26 mouse cellular contexts compared by ENCODE assay signal in genomic region chr10:62570126-62570871, GRCm38 (mm10). TPM values are rescaled to one million over a fixed set of nuclear protein-coding genes. Genes with fewer than 3 reads are reported as not detected.
DNase-seq lines count a peak whose midpoint lies in the region; ATAC-seq and TF ChIP-seq lines count a peak whose summit lies in the region.
"Had no signal": no experiment of that assay in that cellular context is flagged by ENCODE, and none has a peak within 500 bp of the region (broad histone marks: within the 10 kb centered on the region; RNA-seq: fewer than 3 reads in every experiment).

No protein-coding gene starts in this region.

- H3K4me1 ChIP-seq in MEL (ENCODE audit: control insufficient read depth in 1 of 2, insufficient read depth in 2 of 2, low read length in 2 of 2): peaks cover 21 to 28% of the 10 kb centered on the region in 2 experiments
- H3K4me1 ChIP-seq: hindbrain, embryonic 12.5 days had no signal

- H3K4me3 ChIP-seq in MEL (ENCODE audit: control insufficient read depth in 1 of 2, insufficient read depth in 1 of 2, low read depth in 2 of 2, low read length in 2 of 2): no peak overlapping the region
- H3K4me3 ChIP-seq: erythroblast, embryonic 14.5 days; hindbrain, embryonic 12.5 days; liver, embryonic 12.5 days had no signal

- peaks cover 2% of the 10 kb centered on the region; the same call in 1 of the 2 replicates for H3K79me2 ChIP-seq in MEL (ENCODE audit: control insufficient read depth, insufficient read depth, low read length, poor library complexity)

- H3K27me3 ChIP-seq in MEL (ENCODE audit: control insufficient read depth in 1 of 2, insufficient read depth in 2 of 2, low read length in 2 of 2): no peaks in the 10 kb centered on the region
- H3K27me3 ChIP-seq: CH12.LX; hindbrain, embryonic 12.5 days; liver, embryonic 12.5 days; Patski had no signal

- H3K9me3 ChIP-seq in MEL (replicated peaks; ENCODE audit: insufficient read depth, low read length): no peaks in the 10 kb centered on the region
- H3K9me3 ChIP-seq: hindbrain, embryonic 12.5 days; liver, embryonic 12.5 days had no signal

- H3K27ac ChIP-seq in MEL (ENCODE audit: control insufficient read depth, low read depth, low read length): peak overlapping the region; percentile 74
- H3K27ac ChIP-seq: hindbrain, embryonic 12.5 days; liver, embryonic 12.5 days had no signal

- H3K36me3 ChIP-seq in MEL (ENCODE audit: control insufficient read depth in 1 of 2, insufficient read depth in 2 of 2, low read length in 2 of 2): peaks cover 26 to 42% of the 10 kb centered on the region in 2 experiments

- ATAC-seq in common myeloid progenitor, adult 5-6 weeks (replicated peaks; ENCODE audit: low read depth, poor library complexity, severe bottlenecking): 0 out of 2 replicates have a peak, but pooled peaks have one; percentile 42
- ATAC-seq in megakaryocyte-erythroid progenitor cell, adult 5-6 weeks (replicated peaks; ENCODE audit: low FRiP score, low TSS enrichment, poor library complexity, severe bottlenecking): peak; percentile 31; the same call in 1 of the 2 replicates
- ATAC-seq: forebrain, embryonic 16.5 days; liver, embryonic 12.5 days; liver, postnatal 0 days; midbrain, embryonic 16.5 days; Patski had no signal

- TF ChIP-seq POLR2A in MEL (IDR thresholded peaks at IDR 0.05; ENCODE audit: control insufficient read depth in 1 of 2, insufficient read depth in 1 of 2, low read depth in 1 of 2, low read length in 2 of 2, poor library complexity in 1 of 2): no peak

- peak overlapping the region; percentile 31; the same call in 1 of the 2 replicates for H3K9ac ChIP-seq in MEL (ENCODE audit: control insufficient read depth, low read depth, low read length, poor library complexity, severe bottlenecking)
- H3K9ac ChIP-seq: hindbrain, embryonic 12.5 days; liver, embryonic 12.5 days; liver, postnatal 0 days had no signal

- peak; percentile 31 for TF ChIP-seq RAD21 in MEL (IDR thresholded peaks at IDR 0.05; ENCODE audit: low read depth, low read length)

- DNase-seq in kidney, adult 9 months: peak; percentile 47
- no peak for DNase-seq in kidney, postnatal 4 days
- DNase-seq in MEL (ENCODE audit: low read depth, low spot score): peak; percentile 39
- no peak for DNase-seq in right cerebral cortex, adult 2 months (ENCODE audit: low spot score in 2 of 2)
- no peak for DNase-seq in gastrocnemius, postnatal 4 days (ENCODE audit: low spot score in 2 of 2)
- DNase-seq: adrenal gland, postnatal 14 days; cerebellum, adult 11-12 months; cerebellum, adult 9-11 months; gastrocnemius, postnatal 10 days; heart, postnatal 36 days; layer of hippocampus, postnatal 36 days; left cerebral cortex, postnatal 4 days; liver, postnatal 0 days; lung, postnatal 4 days; spleen, adult 18-20 months; thymus, postnatal 14 days had no signal

- peak in 1 of 3 experiments; percentile 25; a peak in 2 of 6 replicates for TF ChIP-seq CTCF in MEL (IDR thresholded peaks at IDR 0.05 in 2 of 3, conservative IDR thresholded peaks at IDR 0.05 in 1 of 3; ENCODE audit: control insufficient read depth in 1 of 3, insufficient read depth in 1 of 3, low read depth in 2 of 3, low read length in 3 of 3, poor library complexity in 1 of 3, severe bottlenecking in 1 of 3)

- TF ChIP-seq EP300 in MEL (IDR thresholded peaks at IDR 0.05; ENCODE audit: low read depth in 1 of 2, low read length in 2 of 2): peak in 1 of 2 experiments; percentile 27; a peak in 1 of 4 replicates

TF ChIP-seq in MEL, 35 proteins besides CTCF, POLR2A, EP300 and RAD21:
- TF ChIP-seq RCOR1 (IDR thresholded peaks at IDR 0.05; ENCODE audit: low read depth, low read length) (no peak), MAX (IDR thresholded peaks at IDR 0.05; ENCODE audit: low read length) (no peak), MAFK (IDR thresholded peaks at IDR 0.05; ENCODE audit: borderline replicate concordance, low read depth, low read length) (no peak), ELF1 (IDR thresholded peaks at IDR 0.05; ENCODE audit: low read depth, low read length) (no peak), ZC3H11A (IDR thresholded peaks at IDR 0.05; ENCODE audit: low read depth, low read length) (no peak), MYC (IDR thresholded peaks at IDR 0.05; ENCODE audit: low read depth, low read length) (0 out of 2 replicates have a peak, but pooled peaks have one; percentile 21), KAT2A (conservative IDR thresholded peaks at IDR 0.05; ENCODE audit: low read depth, low read length) (no peak), SMC3 (IDR thresholded peaks at IDR 0.05; ENCODE audit: low read depth, low read length) (peak; percentile 21; the same call in 1 of the 2 replicates), CHD2 (IDR thresholded peaks at IDR 0.05; ENCODE audit: low read length) (no peak), USF1 (IDR thresholded peaks at IDR 0.05; ENCODE audit: low read depth, low read length) (peak; percentile 49; the same call in 1 of the 2 replicates), TAL1 (IDR thresholded peaks at IDR 0.05; ENCODE audit: low read length) (no peak), NELFE (IDR thresholded peaks at IDR 0.05; ENCODE audit: low read depth, low read length) (no peak), ZNF384 (IDR thresholded peaks at IDR 0.05; ENCODE audit: low read depth, low read length) (peak; percentile 96), GABPA (IDR thresholded peaks at IDR 0.05; ENCODE audit: low read depth, low read length) (no peak), NRF1 (IDR thresholded peaks at IDR 0.05; ENCODE audit: insufficient read depth, low read depth, low read length, poor library complexity, severe bottlenecking) (no peak), POLR2AphosphoS2 (IDR thresholded peaks at IDR 0.05; ENCODE audit: low read length) (no peak), GATA1 (IDR thresholded peaks at IDR 0.05; ENCODE audit: low read depth, low read length) (0 out of 2 replicates have a peak, but pooled peaks have one; percentile 21), MXI1 (IDR thresholded peaks at IDR 0.05; ENCODE audit: low read depth, low read length) (no peak), ZMIZ1 (IDR thresholded peaks at IDR 0.05; ENCODE audit: low read depth, low read length) (no peak), ZKSCAN1 (IDR thresholded peaks at IDR 0.05; ENCODE audit: low read depth, low read length) (no peak; the same call in 1 of the 2 replicates)

RNA-seq across cellular contexts. Expression of gene Kif1bp, which starts 8.0 kb away (rescaled TPM):
- total RNA-seq in MEL (2012; rRNA removed): 17.3 and 17.6 TPM in 2 replicates
- 100 to 1,000 TPM in 1 of 2 experiments, 10 to 100 TPM in 1; 24.7 to 177 TPM for polyA plus RNA-seq in MEL (2012; ENCODE audit: insufficient read depth in 1 of 2, insufficient read length in 2 of 2, low read depth in 1 of 2, low replicate concordance in 2 of 2, missing spikeins in 1 of 2)
- 13.7 and 19.9 TPM in 2 replicates for total RNA-seq in common myeloid progenitor, adult 5-6 weeks (2017)
- total RNA-seq in megakaryocyte-erythroid progenitor cell, adult 5-6 weeks (2014; fragmentation: Nextera tagmentation): 18.5 and 25.1 TPM in 2 replicates
- 18.7 and 20.9 TPM in 2 replicates for total RNA-seq in megakaryocyte-erythroid progenitor cell, adult 5-6 weeks (2017)
- 10 to 100 TPM; 29.4 to 31.0 TPM for total RNA-seq in gastrocnemius, postnatal 4 days (2021)

RNA-seq across cellular contexts. Expression of gene Ddx21, which starts 31.8 kb away (rescaled TPM):
- 299 and 313 TPM in 2 replicates for total RNA-seq in MEL (2012; rRNA removed)
- 1,000 to 10,000 TPM in 1 of 2 experiments, 100 to 1,000 TPM in 1; 386 to 2,442 TPM for polyA plus RNA-seq in MEL (2012; ENCODE audit: insufficient read depth in 1 of 2, insufficient read length in 2 of 2, low read depth in 1 of 2, low replicate concordance in 2 of 2, missing spikeins in 1 of 2)
- 280 and 283 TPM in 2 replicates for total RNA-seq in common myeloid progenitor, adult 5-6 weeks (2017)
- total RNA-seq in megakaryocyte-erythroid progenitor cell, adult 5-6 weeks (2014; fragmentation: Nextera tagmentation): 183 and 189 TPM in 2 replicates
- 338 and 364 TPM in 2 replicates for total RNA-seq in megakaryocyte-erythroid progenitor cell, adult 5-6 weeks (2017)
- total RNA-seq in gastrocnemius, postnatal 4 days (2021): 10 to 100 TPM; 34.9 to 41.2 TPM

RNA-seq across cellular contexts. Expression of gene Srgn, which starts 43.0 kb away (rescaled TPM):
- 217 and 236 TPM in 2 replicates for total RNA-seq in MEL (2012; rRNA removed)
- 100 to 1,000 TPM in 1 of 2 experiments, not detected in 1; 164 TPM for polyA plus RNA-seq in MEL (2012; ENCODE audit: insufficient read depth in 1 of 2, insufficient read length in 2 of 2, low read depth in 1 of 2, low replicate concordance in 2 of 2, missing spikeins in 1 of 2)
- 1,072 and 1,492 TPM in 2 replicates for total RNA-seq in common myeloid progenitor, adult 5-6 weeks (2017)
- 322 and 332 TPM in 2 replicates for total RNA-seq in megakaryocyte-erythroid progenitor cell, adult 5-6 weeks (2014; fragmentation: Nextera tagmentation)
- 732 and 1,011 TPM in 2 replicates for total RNA-seq in megakaryocyte-erythroid progenitor cell, adult 5-6 weeks (2017)
- total RNA-seq in gastrocnemius, postnatal 4 days (2021): 10 to 100 TPM; 16.2 to 16.7 TPM
- polyA plus RNA-seq: C2C12, Patski had no signal

Comparison
In these comparisons a context has a peak if more than half of its experiments do, and no peak if none do; other contexts are left out.
1. DNase-seq: peak in kidney, adult 9 months (single experiment) and MEL (single experiment); none in kidney, postnatal 4 days (0 of 2), right cerebral cortex, adult 2 months (0 of 2) and gastrocnemius, postnatal 4 days (0 of 2).
2. RNA of gene Srgn, which starts 43.0 kb away (total RNA-seq): 1,072 to 1,492 TPM in common myeloid progenitor, adult 5-6 weeks, 322 to 1,011 TPM in megakaryocyte-erythroid progenitor cell, adult 5-6 weeks and 217 to 236 TPM in MEL; 16.2 to 16.7 TPM in gastrocnemius, postnatal 4 days; every median in the first group is over 10 times any median in the second.